Mouse (Mus musculus) gastrocnemius, postnatal 36 days (tissue): ENCODE results near the gene Crabp1. TPM values are rescaled to one million over a fixed set of nuclear protein-coding genes. Genes with fewer than 3 reads are reported as not detected.

Experiments
- total RNA-seq, 2 experiments: library from RNA; stranded (reverse); gene quantifications; 2 replicates each; pipeline ENCODE4 v1.2.3; 2021

Crabp1 gene
- total RNA-seq, 2 experiments from 2014 or later, result 0.79 TPM; not detected in 1

Other genes with a start within 250 kb of the Crabp1 start
- gene Sh2d7, start 225.8 kb upstream of the Crabp1 start, total RNA-seq, result not detected
- gene Cib2, start 204.5 kb upstream of the Crabp1 start, total RNA-seq, result 100 to 1,000 TPM; 113 to 142 TPM
- 100 to 1,000 TPM; 564 to 571 TPM for gene Idh3a, start 178.4 kb upstream of the Crabp1 start, total RNA-seq
- under 1 TPM; 0.17 to 0.61 TPM for gene Acsbg1, start 102.9 kb upstream of the Crabp1 start, total RNA-seq
- 10 to 100 TPM; 52.8 to 57.2 TPM for gene Dnaja4, start 65.9 kb upstream of the Crabp1 start, total RNA-seq
- 10 to 100 TPM; 17.9 to 18.2 TPM for gene Wdr61, start 30.2 kb upstream of the Crabp1 start, total RNA-seq
- 10 to 100 TPM; 18.8 to 21.8 TPM for gene Ireb2, start 99.0 kb downstream of the Crabp1 start, total RNA-seq
- gene Hykk, start 152.5 kb downstream of the Crabp1 start, total RNA-seq, result under 1 TPM; 0.74 to 0.79 TPM
- 100 to 1,000 TPM; 111 to 117 TPM for gene Psma4, start 186.0 kb downstream of the Crabp1 start, total RNA-seq
- gene AY074887, start 186.2 kb downstream of the Crabp1 start, total RNA-seq, result not detected
- not detected for gene Chrna5, start 216.1 kb downstream of the Crabp1 start, total RNA-seq